Mouse (Mus musculus) brain, embryonic 14.5 days (tissue): ENCODE measurements around the gene Atg13.

Experiments used
- CTCF ChIP-seq: fragments of 200-500 bp; IDR thresholded peaks from 2 replicates; pipeline ENCODE4 v1.5.1; 2012; ENCODE audit warnings: inconsistent platforms, mild to moderate bottlenecking, moderate library complexity, borderline replicate concordance; ENCODE audit not compliant: insufficient read depth, insufficient read length; ENCODE audit errors: extremely low read depth
- POLR2A ChIP-seq: fragments of 200-500 bp; IDR thresholded peaks from 2 replicates; pipeline ENCODE4 v1.6.1; 2012; ENCODE audit warnings: mild to moderate bottlenecking, inconsistent platforms, borderline replicate concordance; ENCODE audit not compliant: poor library complexity, insufficient read depth, insufficient read length, severe bottlenecking; ENCODE audit errors: extremely low read depth

DNA sequence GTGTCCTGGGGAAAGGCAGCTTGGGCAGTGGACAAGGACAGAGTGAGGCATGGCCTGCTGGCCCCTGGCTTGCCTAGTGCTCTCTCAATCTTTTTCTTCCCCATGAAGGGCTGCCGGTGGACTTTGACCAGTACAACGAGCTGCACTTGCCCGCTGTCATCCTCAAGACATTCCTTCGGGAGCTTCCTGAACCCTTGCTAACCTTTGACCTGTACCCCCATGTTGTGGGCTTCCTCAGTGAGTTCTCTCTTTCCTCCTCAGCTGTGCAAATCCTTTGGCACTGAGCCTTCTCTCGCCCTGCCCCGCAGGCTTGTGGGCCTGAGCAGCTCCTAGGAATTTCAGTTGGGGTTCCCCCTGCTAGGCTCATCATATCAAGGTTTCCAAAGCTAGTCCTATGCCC lies 40.3 kb downstream of the Atg13 start:
- TF ChIP-seq CTCF, result no peak
- TF ChIP-seq POLR2A, result no peak
